Mouse (Mus musculus) heart, postnatal 0 days (tissue): ENCODE results near the gene Tprn. TPM values are rescaled to one million over a fixed set of nuclear protein-coding genes. Genes with fewer than 3 reads are reported as not detected.

Source experiments
- ATAC-seq: fragments of 200-750 bp; cut with Nextera tagmentation; 2 replicates; pipeline ENCODE4 v1.8.0; 2017; ENCODE audit warnings: low read depth, moderate number of reproducible peaks, moderate library complexity; ENCODE audit not compliant: insufficient read depth
- DNase-seq: peaks from one replicate; pipeline ENCODE4 v3.0.0-alpha.2; 2016; ENCODE audit warnings: low spot score
- H3K27ac ChIP-seq: fragments of 300-500 bp; sonication (generic); 2 replicates; pipeline ENCODE4 v1.5.1; 2014; ENCODE audit warnings: low read depth, mild to moderate bottlenecking
- H3K27me3 ChIP-seq: fragments of 300-500 bp; sonication (generic); 2 replicates; pipeline ENCODE4 v1.6.1; 2014; ENCODE audit warnings: low read length, mixed read lengths; ENCODE audit not compliant: control insufficient read depth, insufficient read depth
- H3K36me3 ChIP-seq: fragments of 300-500 bp; sonication (generic); replicated peaks from 2 replicates; pipeline ENCODE4 v1.6.1; 2014; ENCODE audit warnings: low read length, mixed read lengths; ENCODE audit not compliant: control insufficient read depth, insufficient read depth
- H3K4me1 ChIP-seq: fragments of 300-500 bp; sonication (generic); 2 replicates; pipeline ENCODE4 v1.6.1; 2014; ENCODE audit warnings: antibody characterized with exemption; ENCODE audit not compliant: control insufficient read depth, insufficient read depth
- H3K4me2 ChIP-seq: fragments of 300-500 bp; sonication (generic); 2 replicates; pipeline ENCODE4 v1.6.1; 2014; ENCODE audit warnings: low read depth, mild to moderate bottlenecking, low read length, moderate library complexity
- H3K4me3 ChIP-seq: fragments of 300-500 bp; sonication (generic); 2 replicates; pipeline ENCODE4 v1.5.1; 2014; ENCODE audit warnings: low read depth, low read length
- H3K9ac ChIP-seq: fragments of 300-500 bp; sonication (generic); replicated peaks from 2 replicates; pipeline ENCODE4 v1.6.1; 2014; ENCODE audit warnings: low read depth, low read length, mixed read lengths
- H3K9me3 ChIP-seq: fragments of 300-500 bp; sonication (generic); replicated peaks from 2 replicates; pipeline ENCODE4 v1.6.1; 2016; ENCODE audit warnings: low read length; ENCODE audit not compliant: control insufficient read depth
- CTCF ChIP-seq: IDR thresholded peaks from 2 replicates; pipeline ENCODE4 v1.5.1; 2016; ENCODE audit warnings: antibody characterized with exemption, control low read depth, low read depth
- EP300 ChIP-seq: IDR thresholded peaks from 2 replicates; pipeline ENCODE4 v1.6.1; 2016; ENCODE audit warnings: antibody characterized with exemption, low read depth
- WGBS: fragments of 180-500 bp; shearing (Covaris S2); extraction: QIAGEN DNeasy Blood & Tissue Kit; methylation state at CpG from one replicate; pipeline ENCODE4 v1.1.7; 2014; 5-methylcytosine and 5-hydroxymethylcytosine counted together
- polyA plus RNA-seq: library from polyadenylated mRNA; unstranded; fragments of >200 nt; fragmentation: Nextera tagmentation; extraction: Ambion mirVana; gene quantifications from 2 replicates; pipeline ENCODE4 v1.2.1, GENCODE M21; 2015
- total RNA-seq: library from RNA; depleted of rRNA; stranded (reverse); fragments of >200 nt; gene quantifications from 2 replicates; pipeline ENCODE4 v1.2.3, GENCODE M21; 2014; ENCODE audit warnings: low replicate concordance; rRNA removed

Tprn gene
- total and polyA plus RNA-seq, 2 experiments from 2014 or later: 3.7 to 5.2 TPM

GRCm38 (mm10) chr2:25311491-25311891 lies 49.1 kb downstream of the Tprn start:
- Histone ChIP-seq H3K9me3 (no peaks in the 10 kb centered on the region), H3K27me3 (peaks cover 51% of the 10 kb centered on the region), H3K4me1 (no peaks in the 10 kb centered on the region), H3K4me3 (no peak overlapping the region), H3K27ac (no peak overlapping the region), H3K36me3 (no peaks in the 10 kb centered on the region), H3K4me2 (no peak overlapping the region), H3K9ac (no peak overlapping the region)
- DNase-seq: no peak
- no peak for ATAC-seq
- TF ChIP-seq CTCF: no peak
- TF ChIP-seq EP300: no peak
- 8% methylated on average over 11 of the region's 11 CpGs for WGBS

DNA sequence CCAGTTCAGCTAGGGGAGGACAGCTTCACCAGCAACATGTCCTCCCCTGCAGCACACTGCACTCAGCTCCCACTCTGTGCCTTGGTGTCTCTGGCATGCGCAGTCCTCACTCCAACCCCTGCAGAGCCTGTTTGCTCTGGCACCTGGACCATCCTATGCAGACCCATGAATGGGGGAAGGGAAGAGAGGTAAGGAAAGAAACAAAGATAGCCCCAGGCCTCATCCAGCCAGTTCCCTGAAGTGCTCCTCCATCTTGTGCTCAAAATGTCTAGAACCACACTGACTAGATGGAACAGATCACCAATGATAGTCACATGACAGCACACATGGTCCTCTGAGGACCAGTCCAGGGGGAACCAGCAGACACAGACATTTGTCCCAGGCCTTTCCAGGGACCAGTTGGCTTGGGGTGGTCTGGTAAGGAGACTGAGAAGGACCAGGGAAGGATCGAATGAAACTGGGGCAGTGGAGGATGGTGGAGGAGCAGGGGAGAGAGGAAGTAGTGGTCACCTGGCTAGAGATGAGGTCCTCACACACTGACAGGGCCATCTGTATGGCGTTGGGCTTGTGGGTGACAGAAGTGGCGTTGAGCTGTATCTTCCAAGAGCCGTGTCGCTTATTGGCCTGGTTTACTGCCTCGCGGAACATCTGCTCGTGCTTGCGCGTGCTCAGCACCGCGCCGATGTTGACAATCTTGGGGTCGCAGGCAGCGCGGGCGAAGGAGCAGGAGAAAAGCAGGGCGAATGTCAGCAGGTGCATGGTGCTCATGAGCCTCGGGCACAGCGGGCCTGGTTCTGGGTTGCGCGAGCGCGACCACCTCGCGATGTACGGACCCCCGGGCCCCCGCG lies 55.9 kb downstream of the Tprn start:
- peaks cover 46% of the 10 kb centered on the region for H3K27me3 ChIP-seq
- no peaks in the 10 kb centered on the region for H3K9me3 ChIP-seq
- ATAC-seq (no peak), DNase-seq (no peak)
- peak overlapping the region; percentile 46 for H3K4me2 ChIP-seq
- no peaks in the 10 kb centered on the region for H3K36me3 ChIP-seq
- no peak overlapping the region for H3K27ac ChIP-seq
- no peak overlapping the region for H3K9ac ChIP-seq
- H3K4me1 ChIP-seq: no peaks in the 10 kb centered on the region
- TF ChIP-seq EP300 (no peak), CTCF (no peak)
- 4% methylated on average over 23 of the region's 31 CpGs for WGBS
- H3K4me3 ChIP-seq: peak overlapping the region; percentile 25

- peak; percentile 18 for DNase-seq
- peak; percentile 49 for ATAC-seq
- H3K9ac ChIP-seq: no peak within 1 kb of the TSS
- peaks cover 41% of the 10 kb centered on the region for H3K27me3 ChIP-seq
- no peaks in the 10 kb centered on the region for H3K36me3 ChIP-seq
- peak within 1 kb of the TSS; percentile 25 for H3K4me3 ChIP-seq
- no peaks in the 10 kb centered on the region for H3K4me1 ChIP-seq
- no peaks in the 10 kb centered on the region for H3K9me3 ChIP-seq
- H3K4me2 ChIP-seq: peak within 1 kb of the TSS; percentile 46
- H3K27ac ChIP-seq: no peak within 1 kb of the TSS
- 9% methylated on average over 58 of the region's 58 CpGs for WGBS
- TF ChIP-seq EP300 (no peak), CTCF (no peak)
Observed at GRCm38 (mm10) chr2:25318971-25319773, 56.8 kb downstream of the Tprn start, which contains the start of gene Grin1. Grin1 (minus strand) TSS chr2:25319187.

Other genes starting within 250 kb of the Tprn start
Only the 30 nearest of the 34 such genes appear.
- not detected in 2 replicates for gene Entpd8, start 182.3 kb upstream of the Tprn start, total RNA-seq
- gene Entpd8, start 182.3 kb upstream of the Tprn start, polyA plus RNA-seq: not detected in 2 replicates
- not detected in 2 replicates for gene Noxa1, start 167.5 kb upstream of the Tprn start, total RNA-seq
- not detected in 2 replicates for gene Noxa1, start 167.5 kb upstream of the Tprn start, polyA plus RNA-seq
- gene Nrarp, start 81.9 kb upstream of the Tprn start, total RNA-seq: 34.1 and 38.1 TPM in 2 replicates
- 8.8 and 9.6 TPM in 2 replicates for gene Nrarp, start 81.9 kb upstream of the Tprn start, polyA plus RNA-seq
- 4.9 and 8.6 TPM in 2 replicates for gene Tor4a, start 65.7 kb upstream of the Tprn start, total RNA-seq
- gene Tor4a, start 65.7 kb upstream of the Tprn start, polyA plus RNA-seq: 4.4 and 5.2 TPM in 2 replicates
- 49.0 and 63.7 TPM in 2 replicates for gene Nelfb, start 51.1 kb upstream of the Tprn start, total RNA-seq
- 38.4 and 41.9 TPM in 2 replicates for gene Nelfb, start 51.1 kb upstream of the Tprn start, polyA plus RNA-seq
- gene Stpg3, start 48.0 kb upstream of the Tprn start, total RNA-seq: not detected in 2 replicates
- gene Stpg3, start 48.0 kb upstream of the Tprn start, polyA plus RNA-seq: not detected in 2 replicates
- gene Fam166a, start 43.9 kb upstream of the Tprn start, total RNA-seq: not detected in 2 replicates
- 0.33 TPM in 1 of 2 replicates, not detected in the other for gene Fam166a, start 43.9 kb upstream of the Tprn start, polyA plus RNA-seq
- 665 and 888 TPM in 2 replicates for gene Tubb4b, start 37.9 kb upstream of the Tprn start, total RNA-seq
- gene Tubb4b, start 37.9 kb upstream of the Tprn start, polyA plus RNA-seq: 217 and 244 TPM in 2 replicates
- not detected in 2 replicates for gene Slc34a3, start 28.3 kb upstream of the Tprn start, total RNA-seq
- not detected in 2 replicates for gene Slc34a3, start 28.3 kb upstream of the Tprn start, polyA plus RNA-seq
- not detected in 2 replicates for gene Rnf224, start 25.8 kb upstream of the Tprn start, total RNA-seq
- not detected in 2 replicates for gene Rnf224, start 25.8 kb upstream of the Tprn start, polyA plus RNA-seq
- gene Rnf208, start 20.4 kb upstream of the Tprn start, total RNA-seq: 2.4 and 4.1 TPM in 2 replicates
- gene Rnf208, start 20.4 kb upstream of the Tprn start, polyA plus RNA-seq: 0.92 and 1.1 TPM in 2 replicates
- not detected in 2 replicates for gene Cysrt1, start 20.2 kb upstream of the Tprn start, total RNA-seq
- not detected in 2 replicates for gene Cysrt1, start 20.2 kb upstream of the Tprn start, polyA plus RNA-seq
- 4.8 and 6.9 TPM in 2 replicates for gene AL732309.1, start 15.8 kb upstream of the Tprn start, total RNA-seq
- 0.97 and 1.6 TPM in 2 replicates for gene AL732309.1, start 15.8 kb upstream of the Tprn start, polyA plus RNA-seq
- gene Tmem203, start 7.2 kb upstream of the Tprn start, total RNA-seq: 35.3 and 42.0 TPM in 2 replicates
- 25.6 and 26.5 TPM in 2 replicates for gene Tmem203, start 7.2 kb upstream of the Tprn start, polyA plus RNA-seq
- gene Ssna1, start 9.8 kb downstream of the Tprn start, total RNA-seq: 58.9 and 110 TPM in 2 replicates
- gene Ssna1, start 9.8 kb downstream of the Tprn start, polyA plus RNA-seq: 111 and 117 TPM in 2 replicates
- 31.4 and 48.6 TPM in 2 replicates for gene Anapc2, start 9.9 kb downstream of the Tprn start, total RNA-seq
- gene Anapc2, start 9.9 kb downstream of the Tprn start, polyA plus RNA-seq: 41.0 and 46.5 TPM in 2 replicates
- gene Tmem210, start 25.5 kb downstream of the Tprn start, total RNA-seq: not detected in 2 replicates
- gene Tmem210, start 25.5 kb downstream of the Tprn start, polyA plus RNA-seq: not detected in 2 replicates
- not detected in 2 replicates for gene Lrrc26, start 27.3 kb downstream of the Tprn start, total RNA-seq
- gene Lrrc26, start 27.3 kb downstream of the Tprn start, polyA plus RNA-seq: 1.2 TPM in 1 of 2 replicates, not detected in the other
- gene Grin1, start 56.6 kb downstream of the Tprn start, total RNA-seq: 0.46 TPM in 1 of 2 replicates, not detected in the other
- not detected in 2 replicates for gene Grin1, start 56.6 kb downstream of the Tprn start, polyA plus RNA-seq
- gene Man1b1, start 69.7 kb downstream of the Tprn start, total RNA-seq: 20.1 and 41.2 TPM in 2 replicates
- gene Man1b1, start 69.7 kb downstream of the Tprn start, polyA plus RNA-seq: 18.8 and 19.5 TPM in 2 replicates
- gene Dpp7, start 93.7 kb downstream of the Tprn start, total RNA-seq: 9.0 and 13.2 TPM in 2 replicates
- gene Dpp7, start 93.7 kb downstream of the Tprn start, polyA plus RNA-seq: 4.3 and 4.6 TPM in 2 replicates
- 1.3 and 10.9 TPM in 2 replicates for gene Uap1l1, start 103.1 kb downstream of the Tprn start, total RNA-seq
- 13.0 and 14.3 TPM in 2 replicates for gene Uap1l1, start 103.1 kb downstream of the Tprn start, polyA plus RNA-seq
- 14.0 and 26.1 TPM in 2 replicates for gene Sapcd2, start 109.7 kb downstream of the Tprn start, total RNA-seq
- gene Sapcd2, start 109.7 kb downstream of the Tprn start, polyA plus RNA-seq: 5.6 and 6.4 TPM in 2 replicates
- 7.9 and 44.8 TPM in 2 replicates for gene Entpd2, start 133.3 kb downstream of the Tprn start, total RNA-seq
- 3.5 and 4.2 TPM in 2 replicates for gene Entpd2, start 133.3 kb downstream of the Tprn start, polyA plus RNA-seq
- gene Npdc1, start 136.7 kb downstream of the Tprn start, total RNA-seq: 43.0 and 49.7 TPM in 2 replicates
- gene Npdc1, start 136.7 kb downstream of the Tprn start, polyA plus RNA-seq: 21.0 and 24.5 TPM in 2 replicates
- gene Fut7, start 160.6 kb downstream of the Tprn start, total RNA-seq: not detected in 2 replicates
- gene Fut7, start 160.6 kb downstream of the Tprn start, polyA plus RNA-seq: not detected in 2 replicates
- gene Abca2, start 166.1 kb downstream of the Tprn start, total RNA-seq: 27.6 and 32.0 TPM in 2 replicates
- gene Abca2, start 166.1 kb downstream of the Tprn start, polyA plus RNA-seq: 2.4 and 3.6 TPM in 2 replicates
- 2.4 and 4.5 TPM in 2 replicates for gene Clic3, start 194.2 kb downstream of the Tprn start, total RNA-seq
- 6.5 and 7.4 TPM in 2 replicates for gene Clic3, start 194.2 kb downstream of the Tprn start, polyA plus RNA-seq
- 71.9 and 90.7 TPM in 2 replicates for gene Paxx, start 198.5 kb downstream of the Tprn start, total RNA-seq
- 42.7 and 45.5 TPM in 2 replicates for gene Paxx, start 198.5 kb downstream of the Tprn start, polyA plus RNA-seq
- 708 and 711 TPM in 2 replicates for gene Ptgds, start 207.4 kb downstream of the Tprn start, total RNA-seq
- gene Ptgds, start 207.4 kb downstream of the Tprn start, polyA plus RNA-seq: 356 and 359 TPM in 2 replicates